Mouse (Mus musculus): ENCODE measurements around the gene Mx1.

DNA sequence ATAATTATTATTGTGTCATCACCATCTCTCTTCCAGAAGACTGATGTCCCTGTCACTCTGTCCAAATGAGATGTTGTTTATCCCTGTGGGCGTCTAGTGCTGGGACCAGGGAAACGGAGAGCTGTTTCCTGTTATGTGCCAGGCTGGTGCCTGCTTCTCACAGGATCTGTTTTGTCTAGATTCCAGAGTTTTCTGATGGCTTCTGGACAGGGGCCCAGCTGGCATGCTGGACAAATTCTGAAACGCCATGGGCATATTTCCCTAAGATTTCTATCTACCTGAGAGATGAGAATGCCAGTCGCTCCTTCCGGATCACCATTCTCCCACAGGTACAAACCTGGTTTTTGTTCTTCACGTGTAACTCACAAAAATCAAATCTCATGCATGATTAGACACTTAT, 41.0 kb downstream of the Mx1 start:
- TF ChIP-seq POLR2A (IDR thresholded peaks at IDR 0.05; ENCODE audit: control insufficient read depth, extremely low read depth, insufficient read depth, low read length, poor library complexity) (no peak), CTCF (IDR thresholded peaks at IDR 0.05; ENCODE audit: borderline replicate concordance, control insufficient read depth, extremely low read depth, insufficient read depth, low read length, poor library complexity) (no peak)
